Mouse (Mus musculus): ENCODE data around the gene Nkx2-9.

Nkx2-9 gene

GRCm38 (mm10) chr12:56612761-56613437 lies at the start of gene Nkx2-9:
Gene Nkx2-9, minus strand, starts transcription at chr12:56613284.
- no peak for DNase-seq (ENCODE audit: low spot score)

- DNase-seq (ENCODE audit: low spot score), result peak; percentile 15
Observed at GRCm38 (mm10) chr12:56637181-56637566, 24.1 kb upstream of the Nkx2-9 start.

DNA sequence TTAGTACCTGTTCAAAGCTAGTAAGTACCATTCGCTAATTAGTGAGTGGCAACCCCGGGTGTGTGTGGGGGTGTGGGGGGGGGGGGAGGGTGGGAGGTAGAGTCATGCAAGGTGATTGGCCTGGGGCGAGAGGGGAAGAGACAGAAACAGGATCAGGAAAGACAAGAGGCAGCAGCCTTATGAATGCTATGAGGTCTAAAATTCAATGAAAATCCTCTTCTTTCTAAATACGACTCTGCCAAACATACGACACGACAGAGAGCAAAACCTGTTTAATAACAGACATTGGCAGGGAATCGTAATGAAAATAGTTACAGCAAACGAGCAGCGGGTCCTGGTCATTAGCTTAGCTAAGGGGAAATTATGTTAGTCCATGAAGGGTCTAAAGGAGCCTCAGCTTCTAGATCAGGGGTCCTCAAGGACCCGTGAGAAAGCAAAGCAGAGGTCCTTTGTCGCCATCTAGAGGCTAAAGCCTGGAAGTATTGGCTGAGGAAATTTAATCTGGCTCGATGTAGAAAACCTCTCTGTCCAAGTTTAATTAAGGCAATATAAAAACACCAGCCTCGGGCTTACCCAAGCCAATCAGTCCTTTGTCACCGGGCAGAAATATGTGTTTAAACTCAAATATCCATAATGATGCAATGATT lies 23.6 kb upstream of the Nkx2-9 start:
- peak; percentile 16 for DNase-seq (ENCODE audit: low spot score)

- no peak for DNase-seq (ENCODE audit: low spot score)
Observed at GRCm38 (mm10) chr12:56616088-56616487, 3.0 kb upstream of the Nkx2-9 start.

- no peak for DNase-seq (ENCODE audit: low spot score)
Observed at GRCm38 (mm10) chr12:56615391-56615790, 2.3 kb upstream of the Nkx2-9 start.

DNA sequence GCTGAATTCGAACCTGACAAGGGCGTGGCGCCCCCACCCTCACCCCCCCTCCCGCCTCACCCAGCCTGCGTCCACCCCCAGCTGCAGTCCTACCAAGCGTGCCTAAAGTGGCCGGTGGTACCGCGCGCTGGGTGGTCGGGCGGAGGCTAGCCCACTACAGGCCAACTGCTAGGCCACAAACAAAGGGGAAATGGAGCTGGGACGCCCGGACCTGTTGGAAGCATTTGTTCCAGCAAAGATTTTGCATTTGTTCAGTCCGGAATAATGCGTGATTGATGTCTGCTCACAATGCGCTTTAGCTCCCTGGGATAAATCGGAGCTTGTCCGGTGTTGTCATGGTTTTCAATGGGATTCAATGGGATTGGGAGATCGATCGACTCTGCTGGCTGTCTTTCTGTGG lies 1.4 kb upstream of the Nkx2-9 start:
- no peak for DNase-seq (ENCODE audit: low spot score)

GRCm38 (mm10) chr12:56613916-56614510 lies 929 bp upstream of the Nkx2-9 start:
- DNase-seq (ENCODE audit: low spot score), result no peak

DNA sequence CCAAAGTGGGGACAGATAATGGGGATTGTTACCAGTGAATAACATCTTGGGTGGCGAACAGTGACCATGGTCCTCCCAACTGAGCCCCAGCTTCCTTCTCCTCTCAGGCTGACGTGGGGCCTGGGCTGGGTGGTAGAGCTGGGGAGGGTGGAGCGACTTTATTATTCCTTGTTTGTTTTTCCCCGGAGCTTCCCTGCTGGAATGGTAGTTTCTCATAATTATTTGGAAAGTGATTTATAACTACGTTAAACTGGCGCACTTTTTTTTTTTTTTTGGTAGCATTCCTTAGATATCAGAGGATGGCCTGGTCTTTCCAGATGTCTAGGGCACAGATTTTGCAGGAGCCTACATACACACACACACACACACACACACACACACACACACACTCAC lies 350 bp upstream of the Nkx2-9 start:
- DNase-seq (ENCODE audit: low spot score), result no peak

DNA sequence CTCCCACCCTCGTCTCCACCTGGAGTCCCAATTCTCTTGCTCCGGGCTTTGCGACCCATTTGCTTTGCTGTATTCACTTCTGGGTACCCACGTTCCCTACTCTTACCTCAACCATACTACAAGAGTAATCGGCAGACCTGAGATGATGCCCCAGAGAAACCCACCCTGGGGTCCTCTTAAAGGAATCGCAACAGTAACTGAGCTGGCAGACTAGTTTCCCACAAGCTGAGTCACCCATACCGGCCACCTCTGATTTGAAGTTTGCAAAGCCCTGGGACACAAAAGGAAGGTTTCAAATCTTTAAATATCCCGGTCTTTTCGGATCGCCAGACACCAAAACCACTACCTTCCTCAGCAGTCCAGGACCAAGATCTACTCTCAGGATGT lies 742 bp downstream of the Nkx2-9 start:
- no peak for DNase-seq (ENCODE audit: low spot score)

GRCm38 (mm10) chr12:56611504-56612348 lies 1.4 kb downstream of the Nkx2-9 start:
- no peak for DNase-seq (ENCODE audit: low spot score)

GRCm38 (mm10) chr12:56610851-56611250 lies 2.2 kb downstream of the Nkx2-9 start:
- DNase-seq (ENCODE audit: low spot score), result no peak

DNA sequence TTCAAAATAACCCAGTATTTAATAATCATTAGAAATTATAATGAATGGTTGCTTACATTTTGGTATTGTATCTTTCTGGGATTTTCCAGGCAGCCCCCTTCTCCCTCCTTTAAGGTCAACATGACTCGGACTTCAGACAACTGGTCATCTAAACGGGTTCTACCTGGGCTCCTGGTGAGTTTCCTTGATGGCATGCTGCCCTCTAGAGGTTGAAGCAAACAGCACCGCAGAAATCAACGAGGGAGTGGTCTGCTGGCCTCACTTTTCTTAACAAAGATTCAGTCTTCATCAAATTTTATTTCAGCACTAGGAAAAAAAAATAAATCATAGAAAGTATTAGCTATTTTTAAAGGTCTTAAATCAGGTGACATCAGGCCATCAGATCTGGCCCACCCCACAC lies 21.4 kb downstream of the Nkx2-9 start:
- DNase-seq (ENCODE audit: low spot score), result no peak

DNA sequence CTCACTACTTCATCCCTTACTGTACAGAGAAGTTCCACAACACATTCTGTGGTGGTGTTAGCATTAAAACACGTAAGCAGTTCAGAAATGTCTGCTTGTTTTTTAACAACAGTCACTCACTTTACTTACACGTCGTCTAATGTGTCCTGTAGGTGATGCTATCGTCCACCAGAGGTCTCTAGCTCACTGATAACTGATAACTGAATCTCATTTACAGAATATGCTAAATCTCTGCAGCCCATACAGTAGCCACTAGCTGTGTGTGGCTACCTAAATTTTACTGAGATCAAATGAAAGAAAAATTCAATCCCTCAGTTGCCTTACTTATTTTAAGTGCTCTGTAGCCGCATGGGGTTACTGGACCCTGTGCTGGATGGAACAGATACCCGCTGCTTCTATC lies 25.3 kb downstream of the Nkx2-9 start:
- DNase-seq (ENCODE audit: low spot score), result no peak

All from c-Kit-positive CD71-positive TER-119-positive erythroid progenitor cells, embryonic 14.5 days (primary cell).